Mouse (Mus musculus): ENCODE results near the gene Nsg2.

- TF ChIP-seq CTCF (IDR thresholded peaks at IDR 0.05; ENCODE audit: borderline replicate concordance, control insufficient read depth, extremely low read depth, insufficient read depth, low read length, poor library complexity), result no peak
- TF ChIP-seq POLR2A (IDR thresholded peaks at IDR 0.05; ENCODE audit: control insufficient read depth, extremely low read depth, insufficient read depth, low read length, poor library complexity), result no peak
These were observed 13.3 kb downstream of the Nsg2 start for GRCm38 (mm10) chr11:32013561-32013960.
